Mouse (Mus musculus): ENCODE data around the gene Asic2.
A peak's percentile ranks its signal among the peaks of the same experiment; 100 is the strongest.

The Asic2 gene

DNA sequence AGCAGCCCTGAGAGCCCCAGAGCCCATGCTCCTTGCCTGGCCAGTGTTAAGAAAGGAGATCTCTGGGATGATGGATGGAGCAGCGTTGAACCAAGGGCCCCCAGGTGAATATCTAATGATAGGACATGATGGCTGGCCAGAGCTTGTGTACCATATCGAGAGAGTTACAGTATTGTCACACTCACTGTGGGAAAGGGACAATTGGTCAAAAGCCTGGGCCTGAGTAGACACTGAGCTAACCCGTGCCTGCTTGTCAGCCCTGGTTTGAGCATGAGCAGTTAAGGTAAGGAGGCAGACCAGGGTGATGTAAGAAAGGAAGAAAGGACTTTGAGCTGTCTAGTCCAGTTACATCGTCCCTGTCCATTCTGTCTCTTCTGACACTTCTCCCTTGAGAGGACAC lies 365.3 kb downstream of the Asic2 start:
- no peak for DNase-seq (ENCODE audit: low spot score)

DNA sequence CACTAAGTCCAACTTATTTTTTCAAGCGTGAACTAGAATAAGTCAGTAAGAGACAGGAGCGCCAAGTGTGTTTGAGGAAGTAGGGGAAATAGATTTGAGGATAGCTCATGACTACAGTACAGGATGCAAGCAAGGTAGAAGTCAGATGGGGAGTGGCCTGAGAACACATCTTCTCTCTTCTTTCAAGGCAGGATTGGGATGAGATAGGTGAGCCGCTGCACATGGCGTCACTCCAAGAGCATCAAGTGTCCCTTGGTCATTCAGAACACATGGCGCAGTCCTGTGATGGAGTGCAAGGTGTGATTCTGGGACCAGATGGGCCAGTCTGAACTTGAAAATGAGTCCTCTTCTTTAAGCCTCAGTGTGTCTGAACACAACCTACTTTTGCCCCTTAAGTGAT lies 366.5 kb downstream of the Asic2 start:
- no peak for DNase-seq (ENCODE audit: low spot score)

DNA sequence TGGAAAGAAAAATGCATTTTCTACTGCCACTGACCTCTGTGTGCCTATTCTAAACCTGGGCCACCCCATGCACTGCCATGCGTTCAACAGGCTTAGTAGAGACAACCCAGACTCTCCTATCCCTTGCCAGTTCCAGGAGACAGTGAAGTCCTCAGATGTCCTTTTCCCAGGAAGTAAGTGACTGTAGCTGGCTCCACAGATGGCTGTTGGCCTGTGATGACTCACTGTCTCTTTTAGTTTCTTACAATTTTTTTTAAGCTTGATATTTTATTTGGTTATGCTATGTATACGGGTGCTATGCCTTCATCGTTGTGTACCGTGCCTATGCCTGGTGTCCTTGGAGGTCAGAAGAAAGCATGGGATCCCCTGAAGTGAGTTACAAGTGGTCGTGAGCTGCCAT lies 370.7 kb downstream of the Asic2 start:
- no peak for DNase-seq (ENCODE audit: low spot score)

DNA sequence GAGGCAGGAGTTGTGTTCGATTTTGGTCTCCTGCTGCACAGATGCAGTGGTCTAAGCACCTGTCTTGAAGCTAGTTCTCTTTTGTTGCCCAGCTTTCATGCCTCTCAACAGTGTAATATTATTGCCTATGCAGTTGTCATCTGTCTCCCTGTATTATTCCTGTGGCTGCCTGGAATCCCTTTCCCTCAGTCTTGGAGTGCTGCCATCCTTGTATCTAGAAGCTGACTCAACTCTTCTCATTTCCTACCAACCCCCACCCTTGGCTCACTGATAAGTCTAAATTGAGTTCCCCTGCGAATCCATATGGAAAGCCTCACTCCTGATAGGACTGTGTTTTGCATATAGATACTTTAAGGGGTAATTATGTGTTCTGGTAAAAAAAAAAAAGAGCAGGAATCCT lies 373.0 kb downstream of the Asic2 start:
- no peak for DNase-seq (ENCODE audit: low spot score)

DNA sequence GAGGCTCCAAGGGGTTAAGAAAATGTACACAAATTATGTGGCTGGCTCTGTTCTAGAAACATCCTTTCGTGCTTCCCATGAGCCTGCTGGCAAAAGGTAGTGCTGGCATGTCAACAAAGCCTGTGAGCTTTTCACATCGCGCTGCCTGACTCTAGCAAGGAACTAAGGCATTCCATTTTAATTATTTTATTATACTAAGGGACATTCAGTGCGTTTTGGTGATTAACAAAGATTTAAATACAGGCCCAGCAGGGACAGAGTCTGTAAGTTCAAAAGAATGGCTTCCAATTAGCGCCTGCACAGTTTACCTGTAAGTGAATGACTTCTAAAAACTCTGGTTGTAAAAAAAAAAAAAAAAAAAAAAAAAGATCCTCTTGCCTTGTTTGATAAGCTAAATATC lies 375.5 kb downstream of the Asic2 start:
- DNase-seq (ENCODE audit: low spot score): no peak

DNA sequence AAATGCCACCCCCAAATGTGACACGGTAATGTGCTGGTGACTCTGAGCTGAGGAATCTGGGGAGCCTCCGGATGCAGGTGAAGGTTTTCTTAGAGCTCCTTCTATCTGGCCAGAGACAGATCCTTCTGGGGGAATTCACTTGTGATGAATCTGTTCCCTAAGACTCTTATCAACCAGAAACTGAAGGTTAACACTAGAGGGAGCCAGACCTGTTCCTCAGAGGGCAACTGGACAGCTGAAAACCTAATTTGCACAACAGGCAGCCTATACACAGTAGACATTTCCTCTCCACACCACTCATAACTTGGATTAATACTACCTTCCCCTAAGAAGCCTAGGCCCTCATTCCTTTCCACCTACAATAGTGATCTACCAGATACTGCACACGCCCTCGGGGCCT lies 377.3 kb downstream of the Asic2 start:
- no peak for DNase-seq (ENCODE audit: low spot score)

DNA sequence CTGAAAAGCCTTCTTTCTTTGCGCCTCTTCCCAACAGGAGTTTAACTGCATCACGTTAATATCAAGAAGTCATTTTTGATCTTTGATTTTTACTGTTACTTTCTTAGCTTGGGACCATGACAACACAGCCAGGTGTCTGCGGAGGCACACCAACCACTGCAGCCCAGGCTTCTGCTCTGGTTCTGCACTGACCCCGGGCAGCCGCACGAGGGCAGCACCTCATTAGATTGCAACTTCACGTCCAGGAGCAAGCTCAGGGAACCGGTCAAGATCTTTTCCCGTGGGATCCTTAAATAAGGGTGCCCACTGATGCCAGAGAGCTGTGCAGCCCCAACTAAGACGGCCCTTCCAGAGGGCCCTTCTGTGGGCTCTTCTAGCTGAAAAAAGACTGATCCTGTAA lies 379.6 kb downstream of the Asic2 start:
- no peak for DNase-seq (ENCODE audit: low spot score)

DNA sequence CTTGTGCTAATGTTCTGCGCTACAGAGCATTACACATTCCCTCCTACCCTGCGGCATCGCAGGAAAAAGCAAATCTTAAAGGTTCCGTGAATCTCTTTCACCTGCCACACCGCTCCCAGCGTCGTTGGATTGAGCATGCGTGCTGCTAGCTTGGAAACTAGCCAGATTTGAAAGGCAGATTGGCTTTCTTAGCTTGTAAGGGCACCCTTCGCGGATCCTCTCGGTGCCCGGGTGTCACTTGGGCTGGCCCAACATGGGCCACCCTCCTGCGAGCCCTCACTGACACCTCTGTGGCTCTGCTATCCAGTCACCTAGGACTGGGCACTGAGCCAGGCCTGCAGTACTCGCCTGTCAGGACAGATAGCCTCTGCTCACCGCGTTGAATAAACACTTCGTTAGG lies 380.3 kb downstream of the Asic2 start:
- DNase-seq (ENCODE audit: low spot score): no peak

DNA sequence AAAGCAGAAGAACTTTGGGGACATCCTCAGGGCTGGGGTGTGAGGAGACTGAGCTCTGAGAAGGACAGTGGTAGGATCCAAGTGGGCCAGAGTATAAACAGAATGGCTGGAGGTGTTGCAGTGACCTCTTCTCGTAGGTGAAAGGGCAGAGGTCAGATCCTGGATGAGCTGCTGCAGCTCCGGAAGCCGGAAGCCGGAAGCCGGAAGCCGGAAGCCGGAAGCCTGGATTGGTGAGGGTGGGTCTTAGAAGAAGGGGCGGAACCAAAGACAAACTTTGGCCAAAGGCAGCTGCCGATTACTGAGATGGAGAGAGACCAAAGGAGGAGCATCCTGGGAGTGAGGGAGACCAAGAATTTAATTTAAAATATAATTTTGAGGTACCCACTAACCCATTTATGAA lies 381.1 kb downstream of the Asic2 start:
- no peak for DNase-seq (ENCODE audit: low spot score)

DNA sequence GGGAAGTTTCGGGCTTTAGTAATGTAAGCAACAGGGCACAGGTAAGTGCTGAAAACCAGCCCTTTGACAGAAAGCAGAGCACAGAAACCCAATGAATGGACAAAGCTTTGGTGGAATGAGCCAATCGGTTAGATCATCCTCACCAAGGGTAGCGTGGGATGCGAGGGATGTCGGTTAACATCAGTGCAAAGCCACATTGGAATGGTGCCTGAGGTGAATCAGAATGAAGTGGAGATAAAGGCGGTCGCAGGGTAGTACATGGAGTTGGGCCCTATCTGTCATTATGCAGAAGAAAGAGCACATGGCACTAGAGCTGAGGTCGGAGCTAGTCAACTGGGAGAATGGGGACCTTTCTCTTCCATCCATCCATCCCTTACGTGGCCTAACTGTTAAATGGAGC lies 383.8 kb downstream of the Asic2 start:
- no peak for DNase-seq (ENCODE audit: low spot score)

DNA sequence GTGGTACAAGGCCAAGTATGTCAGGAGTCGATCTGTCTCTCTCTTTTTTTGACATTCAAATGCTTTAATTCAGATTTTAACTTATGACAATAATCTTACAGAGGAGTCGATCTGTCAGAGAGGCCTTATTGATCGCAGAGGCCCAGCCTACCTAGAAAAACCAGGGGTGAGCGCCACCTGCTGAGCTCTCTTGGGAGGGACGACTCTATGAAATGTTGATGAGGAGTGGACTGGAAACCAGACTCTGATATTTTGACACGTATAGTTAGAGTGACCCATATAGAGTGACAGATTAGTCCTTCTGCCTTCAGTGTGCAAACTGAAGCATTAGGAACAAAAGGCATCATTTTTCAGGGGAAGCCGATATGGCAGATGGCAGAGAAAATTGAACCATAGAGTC lies 385.1 kb downstream of the Asic2 start:
- no peak for DNase-seq (ENCODE audit: low spot score)

DNA sequence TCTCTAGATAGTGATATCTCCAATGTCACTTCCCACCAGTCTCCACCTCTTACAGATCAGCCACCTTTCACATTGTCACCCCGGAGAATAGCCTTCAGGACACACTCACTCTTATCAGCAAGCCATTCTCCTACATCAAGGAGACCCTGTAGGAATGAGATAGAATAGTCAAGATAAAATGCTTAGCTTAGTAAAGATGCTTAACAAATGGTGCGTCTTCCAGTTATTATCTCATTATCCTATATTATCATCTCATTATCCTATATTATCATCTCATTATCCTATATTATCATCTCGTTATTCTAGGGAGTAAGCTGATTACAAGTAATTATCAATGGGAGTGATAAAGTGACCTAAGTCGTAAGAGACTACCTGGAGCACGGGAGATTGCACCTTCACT lies 386.1 kb downstream of the Asic2 start:
- no peak for DNase-seq (ENCODE audit: low spot score)

DNA sequence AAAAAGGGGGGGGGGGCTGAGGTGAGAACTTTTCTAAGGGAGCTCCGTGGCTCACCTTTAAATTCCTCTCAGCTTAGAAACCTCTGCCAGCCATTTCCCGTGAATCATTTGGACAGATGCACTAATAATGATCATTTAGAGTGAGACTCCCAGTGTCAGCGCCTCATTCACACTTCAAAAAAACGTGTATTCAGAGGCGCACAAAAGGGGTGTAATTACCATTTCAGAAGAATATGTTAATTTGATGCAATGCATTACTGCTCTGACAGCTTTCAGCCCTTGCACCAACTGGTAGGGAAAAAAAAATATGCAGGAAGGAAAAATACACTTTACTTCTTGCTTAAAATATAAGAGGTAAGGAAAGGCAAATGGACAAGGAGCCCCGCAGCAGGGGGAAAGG lies 388.5 kb downstream of the Asic2 start:
- DNase-seq (ENCODE audit: low spot score): no peak

DNA sequence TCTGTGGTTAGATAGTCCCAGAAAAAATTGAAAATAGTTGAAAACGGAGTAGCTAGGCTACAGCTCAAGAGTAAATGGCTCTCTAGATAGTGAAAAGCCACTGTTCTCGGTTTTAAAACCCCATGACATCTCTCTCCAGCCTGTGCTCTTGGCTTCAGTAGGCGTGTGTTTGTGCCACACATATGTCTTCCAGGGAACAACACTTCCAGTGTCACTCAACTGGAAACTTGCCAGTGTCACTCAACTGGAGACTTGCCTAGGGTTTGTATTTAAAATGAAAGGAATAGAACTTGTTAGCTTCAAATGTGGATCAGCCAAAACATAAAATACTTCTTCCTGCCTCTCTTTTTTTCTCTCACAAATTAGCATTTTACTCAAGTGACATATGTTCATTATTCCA lies 397.9 kb downstream of the Asic2 start:
- no peak for DNase-seq (ENCODE audit: low spot score)

DNA sequence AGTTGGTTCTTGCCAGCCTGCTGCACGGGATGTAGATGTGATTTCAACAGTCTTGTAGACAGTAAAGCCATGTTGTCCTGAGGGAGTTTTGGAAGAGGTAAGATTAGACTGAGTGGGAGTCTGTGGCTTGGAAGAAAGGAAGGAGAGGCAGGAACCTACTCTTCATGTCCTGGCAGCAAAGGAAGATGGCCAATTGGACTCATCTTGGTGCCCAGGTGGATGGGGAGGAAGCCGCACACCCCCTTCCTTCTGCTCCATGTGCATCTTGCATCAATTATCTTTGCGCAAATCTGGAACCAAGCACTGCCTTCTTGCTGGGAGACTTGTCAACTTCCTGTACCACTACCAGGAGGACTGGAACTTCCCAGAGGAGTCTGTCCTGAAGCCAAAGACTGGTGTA lies 403.4 kb downstream of the Asic2 start:
- no peak for DNase-seq (ENCODE audit: low spot score)

DNA sequence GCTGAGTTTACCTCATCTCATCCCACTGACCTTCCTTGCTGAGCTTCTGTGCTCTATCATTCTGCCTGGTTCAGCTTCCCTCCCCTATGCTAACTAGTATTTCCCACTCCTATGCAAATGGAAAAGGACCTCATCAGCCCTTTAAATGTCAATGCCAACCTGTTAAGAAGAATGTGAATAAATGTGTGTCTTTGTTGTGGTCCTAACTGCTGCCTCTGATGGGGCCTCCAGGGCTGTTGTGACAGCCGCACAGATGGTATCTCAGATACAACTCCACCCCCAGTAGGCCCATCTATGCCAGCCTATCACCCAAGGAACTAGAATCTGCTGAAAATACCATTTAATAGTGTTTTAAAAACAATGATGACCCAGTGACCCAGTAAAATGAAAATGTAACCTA lies 407.9 kb downstream of the Asic2 start:
- DNase-seq (ENCODE audit: low spot score): no peak

DNA sequence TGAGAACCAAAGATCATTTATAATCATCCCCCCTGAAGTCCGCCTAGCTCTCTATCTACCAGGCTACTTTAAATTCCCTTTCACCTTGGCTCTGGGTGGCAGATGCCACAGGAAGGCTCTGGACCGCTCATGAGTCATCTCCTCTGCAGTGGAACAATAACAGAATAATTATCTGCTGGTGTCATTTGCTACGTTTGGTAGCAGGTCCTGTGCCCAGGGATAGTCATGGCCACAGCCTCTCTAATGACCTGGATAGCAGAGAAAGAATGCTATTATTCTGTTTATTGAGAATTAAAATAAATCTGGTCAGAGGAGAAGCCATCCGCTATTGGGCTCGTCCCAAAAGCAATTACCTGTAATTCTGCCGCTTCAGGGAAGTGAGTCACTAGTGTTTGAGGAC lies 425.1 kb downstream of the Asic2 start:
- DNase-seq (ENCODE audit: low spot score): no peak

DNA sequence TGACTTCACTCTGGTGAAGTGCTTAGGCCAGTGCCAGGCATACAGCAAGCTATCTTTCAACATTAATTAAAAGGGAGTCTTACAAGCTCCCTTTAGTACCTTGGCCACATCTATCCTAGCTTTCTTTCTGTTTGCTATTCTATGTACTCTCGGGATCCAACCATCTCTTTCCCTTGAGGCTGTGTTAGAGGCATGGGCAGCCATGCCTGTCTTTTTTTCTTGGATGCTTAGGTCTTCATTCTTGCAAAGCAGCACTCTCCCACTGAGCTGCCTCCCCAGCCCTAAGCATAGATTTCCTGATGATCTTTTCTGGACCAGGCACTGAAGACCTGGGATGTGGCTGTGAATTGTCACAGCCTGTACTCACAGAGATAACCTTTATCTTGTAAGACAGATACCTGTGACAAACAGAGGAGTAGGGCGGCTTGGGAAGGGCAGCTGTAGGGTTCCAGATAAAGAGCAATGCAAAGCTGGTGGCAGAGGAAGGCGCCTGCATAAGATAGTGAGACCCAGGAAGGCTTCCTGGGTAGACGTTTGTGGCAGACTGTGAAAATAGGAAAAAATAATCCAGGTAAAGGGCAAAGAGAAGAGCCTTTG lies 433.0 kb downstream of the Asic2 start:
- DNase-seq (ENCODE audit: low spot score): no peak

DNA sequence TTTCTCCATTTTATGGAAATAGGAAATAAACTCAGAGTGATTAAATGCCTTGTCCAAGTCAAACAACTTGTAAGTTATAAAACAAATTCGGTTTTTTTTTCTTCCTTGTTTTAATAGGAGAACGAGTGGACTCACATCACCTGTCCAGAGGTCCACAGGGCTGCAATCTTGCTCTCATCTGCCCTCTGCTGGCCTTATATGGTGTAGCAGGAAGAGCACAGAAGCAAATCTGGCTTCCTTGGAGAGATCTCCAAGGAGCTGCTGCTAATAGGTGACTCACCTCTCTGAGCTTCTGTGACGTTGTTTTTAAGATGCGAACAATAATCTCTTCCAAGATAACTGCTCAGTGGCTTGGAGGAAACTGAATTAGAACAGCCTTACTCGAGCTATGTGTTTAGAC lies 433.6 kb downstream of the Asic2 start:
- peak; percentile 15 for DNase-seq (ENCODE audit: low spot score)

DNA sequence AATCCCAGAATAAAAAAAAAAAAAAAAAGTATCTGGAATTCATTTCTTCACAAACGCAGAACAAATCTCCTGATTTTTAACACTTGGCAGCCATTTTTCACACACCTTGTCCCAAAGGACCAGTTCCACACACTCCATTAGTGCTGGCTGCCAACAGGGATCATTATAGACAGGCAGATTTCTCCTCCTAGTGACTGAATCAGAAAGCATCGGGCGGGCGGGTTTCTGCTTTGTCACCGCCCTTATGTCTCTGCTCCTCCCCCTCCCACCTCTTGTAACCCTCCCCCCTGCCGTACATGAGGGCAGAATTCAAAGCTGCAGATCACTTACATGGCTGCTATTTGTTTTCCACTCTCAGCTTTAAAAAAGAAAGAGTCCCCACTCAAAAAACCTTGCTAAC lies 436.4 kb downstream of the Asic2 start:
- no peak for DNase-seq (ENCODE audit: low spot score)

DNA sequence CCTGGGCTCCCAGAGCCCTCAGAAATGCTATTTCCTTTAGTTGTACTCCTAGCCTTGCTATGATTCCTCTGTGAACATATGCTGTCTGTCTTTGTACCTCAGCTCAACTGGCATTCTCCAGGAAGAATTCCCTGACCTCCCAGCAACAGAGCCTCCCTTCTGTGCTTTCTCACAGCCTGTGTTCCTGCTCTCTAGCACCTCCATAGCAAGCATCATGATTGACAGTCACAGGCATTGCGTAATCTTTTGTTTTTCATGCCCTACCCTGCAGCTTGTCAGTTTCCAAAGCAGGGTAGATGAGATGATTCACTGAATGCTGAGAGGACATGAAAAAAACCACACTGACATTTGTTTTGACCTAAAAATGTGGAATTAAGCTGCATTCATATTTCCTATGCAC lies 445.3 kb downstream of the Asic2 start:
- DNase-seq (ENCODE audit: low spot score): no peak

DNA sequence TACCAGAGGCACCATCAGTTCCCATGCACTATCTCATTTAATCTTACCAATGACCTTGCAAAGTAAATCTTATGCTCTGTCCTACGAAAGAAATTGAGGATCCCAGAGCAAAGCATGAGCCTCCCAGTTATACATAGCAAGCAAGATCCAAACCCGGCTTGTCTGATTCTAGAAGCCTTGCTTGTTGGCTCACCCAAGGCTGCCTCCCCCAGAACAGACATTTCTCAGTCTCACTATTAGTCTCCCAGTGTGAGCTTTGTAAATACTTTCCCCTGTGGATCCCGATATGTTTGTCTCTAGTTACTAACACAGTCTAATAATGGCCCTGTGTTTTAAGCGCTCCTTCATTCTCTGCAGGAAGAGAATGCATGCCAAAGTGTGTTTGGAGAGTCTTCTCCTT lies 446.4 kb downstream of the Asic2 start:
- DNase-seq (ENCODE audit: low spot score): no peak

DNA sequence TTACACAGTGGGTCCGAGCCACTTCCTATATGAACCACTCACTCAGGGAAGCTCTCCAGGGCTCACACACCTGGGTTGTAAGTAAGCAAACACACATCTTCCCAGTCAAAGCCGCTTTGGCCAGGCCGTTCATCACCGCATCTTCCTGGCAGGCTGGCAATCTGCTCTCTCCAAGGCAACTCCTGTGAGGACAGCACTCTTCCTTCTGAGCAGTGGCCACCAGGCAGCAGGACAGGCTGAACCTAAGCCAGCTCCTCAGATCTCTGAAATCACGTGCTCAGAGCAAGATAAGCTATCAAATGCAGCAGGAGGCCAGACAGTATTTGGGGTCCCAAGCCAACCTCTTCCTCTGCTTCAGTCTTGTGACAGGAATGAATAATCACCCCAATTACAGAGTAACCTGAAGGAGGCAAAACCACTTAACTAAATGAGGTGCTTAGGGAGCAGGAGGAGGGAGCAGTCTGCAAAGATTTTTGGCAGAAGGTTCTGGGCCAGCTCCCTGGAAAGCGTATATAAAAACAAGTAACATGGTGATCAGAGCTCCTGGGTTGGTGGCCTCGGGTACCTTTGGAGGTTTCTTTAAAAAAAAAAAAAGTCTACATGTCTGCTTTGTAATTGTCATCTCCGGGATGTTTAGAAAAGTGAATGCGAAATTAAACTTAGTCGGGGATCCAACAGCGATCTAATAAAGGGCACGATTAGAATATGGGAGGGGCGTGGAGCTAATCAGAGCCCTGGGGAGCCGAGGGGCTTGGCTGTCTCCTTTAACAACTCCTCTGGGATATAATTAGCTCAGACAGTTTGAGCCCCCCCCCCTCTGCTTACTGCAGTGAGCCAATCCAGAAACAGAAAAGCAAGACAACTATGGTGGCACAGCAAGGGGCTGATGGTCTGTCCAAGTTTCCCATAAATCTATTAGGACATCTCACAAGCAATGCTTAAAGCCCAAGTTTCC lies 450.0 kb downstream of the Asic2 start:
- no peak for DNase-seq (ENCODE audit: low spot score)

DNA sequence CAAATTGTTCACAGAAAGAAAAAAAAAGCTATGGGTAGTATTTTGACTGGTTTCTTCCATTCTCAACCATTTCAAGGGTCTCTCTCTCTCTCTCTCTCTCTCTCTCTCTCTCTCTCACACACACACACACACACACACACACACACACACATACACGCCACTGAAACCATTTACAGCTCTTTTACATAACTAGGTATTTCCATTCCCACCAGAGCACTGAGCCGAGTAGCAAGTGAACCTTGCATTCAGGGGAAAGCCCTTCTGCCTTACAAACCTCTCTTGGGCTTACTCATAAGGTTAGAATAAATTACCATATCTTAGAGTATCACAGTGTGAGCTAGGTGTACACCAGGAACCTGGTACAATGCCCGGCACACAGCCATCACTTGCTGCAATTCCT lies 452.5 kb downstream of the Asic2 start:
- DNase-seq (ENCODE audit: low spot score): no peak

Measured in ovary, postnatal 10 days (tissue).